Mouse (Mus musculus): Measurements from ENCODE around the gene Zfp821. TPM values are rescaled to one million over a fixed set of nuclear protein-coding genes. Genes with fewer than 3 reads are reported as not detected.
A peak's percentile ranks its signal among the peaks of the same experiment; 100 is the strongest.

Gene Zfp821
- 10 to 100 TPM; 12.0 to 14.7 TPM for total RNA-seq (2021)
- long read RNA-seq, experiment 1, transcript Zfp821-206 (8 exons, 2,033 nt), result major isoform, 5 of 21 reads
- long read RNA-seq, experiment 1, partial matches to known transcripts, result 2 of 21 reads
- long read RNA-seq, experiment 1, other reads (novel, unspliced or antisense), result 13 of 21 reads
- long read RNA-seq, experiment 2, transcript Zfp821-201 (9 exons, 2,127 nt), result major isoform, 5 of 22 reads
- long read RNA-seq, experiment 2, partial matches to known transcripts, result 2 of 22 reads
- long read RNA-seq, experiment 2, other reads (novel, unspliced or antisense), result 12 of 22 reads

DNA sequence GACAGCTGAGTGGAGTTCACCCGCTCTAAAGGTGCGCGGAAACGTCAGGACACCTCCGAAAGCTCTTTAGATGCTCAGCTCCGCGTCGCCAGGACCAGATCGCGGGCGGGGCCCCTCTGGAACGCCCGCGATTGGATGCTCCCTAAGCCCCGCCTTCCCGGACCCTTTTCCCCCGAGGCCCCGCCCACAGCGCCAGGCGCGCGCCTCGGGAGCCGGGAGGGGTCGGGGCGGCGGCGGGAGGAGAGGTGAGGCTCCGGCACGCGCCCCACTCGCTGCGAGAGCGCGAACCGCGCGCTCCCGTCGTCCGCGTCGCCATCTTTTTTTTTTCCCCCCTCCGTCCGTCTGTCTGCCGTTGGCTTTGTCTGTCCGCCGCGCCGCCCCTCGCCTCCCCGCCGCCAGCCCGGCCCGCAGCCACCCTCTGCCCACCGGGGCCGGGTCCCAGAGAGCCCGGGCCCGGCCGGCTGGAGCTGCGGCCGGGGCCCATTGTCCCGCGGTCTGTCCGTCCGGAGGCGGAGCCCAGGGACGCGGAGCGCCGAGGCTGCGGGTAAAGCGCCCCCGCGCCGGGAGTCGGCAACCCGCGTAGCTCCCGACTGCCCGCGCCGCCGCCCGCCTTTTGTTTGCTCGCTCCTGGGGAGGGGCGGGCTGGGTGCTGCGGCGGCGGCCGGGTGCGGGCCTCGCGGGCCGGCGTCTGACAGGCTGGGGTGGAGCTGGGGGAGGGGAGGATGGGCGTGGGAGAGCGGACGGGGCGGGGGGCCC lies at the start of gene Zfp821:
Gene Zfp821, plus strand, starts transcription at position 227 of the 756 bp plus-strand sequence.
- peak; percentile 95 for DNase-seq

DNA sequence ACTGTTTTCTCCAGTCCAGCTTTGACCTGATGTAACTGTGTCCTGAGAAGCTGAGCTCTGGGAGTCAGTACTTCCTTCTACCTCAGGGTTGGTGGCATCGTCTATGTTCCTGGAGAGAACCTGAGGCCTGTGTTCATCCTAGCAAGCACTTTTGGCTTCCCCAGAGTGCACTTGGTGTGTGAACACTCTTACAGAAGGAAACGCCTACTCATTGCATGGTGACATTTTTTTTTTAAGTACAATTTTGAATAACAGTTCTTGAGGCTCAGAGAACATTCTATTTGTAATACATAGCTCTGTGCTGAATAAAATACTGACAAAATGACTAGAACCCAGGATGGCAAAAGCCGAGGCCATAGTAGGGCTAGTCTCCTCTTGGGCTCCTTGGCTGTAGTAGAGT lies 48.5 kb upstream of the Zfp821 start:
- DNase-seq, result no peak

DNA sequence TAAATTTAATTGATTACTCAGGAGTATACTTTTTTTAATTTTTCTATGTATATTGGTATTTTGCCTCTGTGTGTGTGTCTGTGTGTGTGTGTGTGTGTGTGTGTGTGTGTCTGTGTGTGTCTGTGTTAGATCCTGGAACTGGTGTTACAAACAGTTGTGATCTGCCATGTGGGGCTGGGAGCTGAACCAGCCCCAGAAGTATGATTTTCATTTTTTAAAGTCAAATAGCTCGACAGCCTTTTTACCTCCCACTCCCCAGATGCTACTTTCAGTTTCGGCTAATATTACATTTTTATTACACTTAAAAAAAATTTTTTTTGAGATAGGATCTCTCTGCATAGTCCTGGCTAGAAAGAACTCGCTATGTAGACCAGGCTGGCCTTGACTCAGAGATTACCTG lies 43.0 kb upstream of the Zfp821 start:
- no peak for DNase-seq

- no peak for DNase-seq
These were observed 38.7 kb upstream of the Zfp821 start for GRCm38 (mm10) chr8:109666616-109667015.

DNA sequence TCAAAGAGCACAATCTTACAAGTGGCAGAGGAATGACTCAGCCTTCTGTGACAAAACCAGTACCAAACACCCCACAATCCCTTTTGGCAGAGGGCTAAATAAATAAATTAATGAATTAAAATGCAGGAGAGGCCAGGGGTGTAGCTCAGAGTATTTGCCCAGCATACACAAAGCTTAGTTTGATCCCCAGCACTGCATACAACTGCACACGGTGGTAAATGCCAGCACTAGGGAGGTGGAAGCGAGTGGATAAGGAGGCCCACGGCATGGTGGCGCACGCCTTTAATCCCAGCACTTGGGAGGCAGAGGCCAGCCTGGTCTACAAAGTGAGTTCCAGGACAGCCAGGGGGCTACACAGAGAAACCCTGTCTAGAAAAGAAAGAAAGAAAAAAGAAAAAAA lies 32.7 kb upstream of the Zfp821 start:
- DNase-seq, result no peak

GRCm38 (mm10) chr8:109673596-109673995 lies 31.8 kb upstream of the Zfp821 start:
- DNase-seq, result no peak

GRCm38 (mm10) chr8:109675896-109676643 lies 29.3 kb upstream of the Zfp821 start:
- DNase-seq, result no peak

DNA sequence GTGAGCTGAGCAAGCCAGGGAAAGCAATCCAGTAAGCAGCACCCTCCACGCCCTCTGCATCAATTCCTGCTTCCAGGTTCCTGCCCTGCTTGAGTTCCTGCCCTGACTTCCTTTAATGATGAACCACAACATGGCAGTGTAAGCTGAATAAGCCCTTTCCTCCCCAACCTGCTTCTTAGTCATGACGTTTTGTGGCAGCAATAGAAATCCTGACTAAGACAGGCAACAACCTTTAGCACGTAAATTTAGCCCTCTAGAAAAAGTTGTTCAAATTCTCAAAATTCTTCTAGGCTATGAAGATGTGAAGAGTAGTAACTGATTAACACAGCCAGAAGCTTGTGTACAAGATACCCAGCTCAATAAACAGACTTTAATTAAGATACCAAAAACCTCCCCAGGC lies 23.8 kb upstream of the Zfp821 start:
- no peak for DNase-seq

GRCm38 (mm10) chr8:109682120-109682519 lies 23.2 kb upstream of the Zfp821 start:
- DNase-seq, result no peak

GRCm38 (mm10) chr8:109687248-109687647 lies 18.1 kb upstream of the Zfp821 start:
- DNase-seq, result no peak

GRCm38 (mm10) chr8:109691769-109692168 lies 13.6 kb upstream of the Zfp821 start:
- no peak for DNase-seq

- DNase-seq, result peak; percentile 71
These were observed 12.8 kb upstream of the Zfp821 start for GRCm38 (mm10) chr8:109692443-109693145.

- peak; percentile 99 for DNase-seq
These were observed 12.0 kb upstream of the Zfp821 start, which contains the start of gene Ist1 for GRCm38 (mm10) chr8:109693146-109693900. TSS of gene Ist1 (minus strand) at chr8:109693260.

DNA sequence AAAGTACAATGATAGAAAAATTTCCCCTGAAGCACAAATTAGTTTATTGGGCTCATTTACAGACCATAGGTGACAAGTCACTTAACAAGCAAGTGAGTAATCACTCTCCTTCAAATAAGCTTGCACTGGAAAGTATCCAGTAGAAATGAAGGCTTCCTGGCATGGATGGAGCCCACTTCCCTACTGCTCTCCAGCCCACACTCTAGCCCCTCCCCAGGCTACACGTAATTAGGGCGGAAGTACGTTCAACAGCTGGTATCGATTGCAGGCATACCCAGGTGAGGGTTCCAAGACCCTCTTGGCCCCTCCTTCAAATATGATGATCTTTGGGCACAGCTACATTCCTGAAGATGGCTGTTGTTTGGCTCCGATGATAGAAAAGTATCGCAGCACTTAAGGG lies 11.2 kb upstream of the Zfp821 start:
- no peak for DNase-seq

DNA sequence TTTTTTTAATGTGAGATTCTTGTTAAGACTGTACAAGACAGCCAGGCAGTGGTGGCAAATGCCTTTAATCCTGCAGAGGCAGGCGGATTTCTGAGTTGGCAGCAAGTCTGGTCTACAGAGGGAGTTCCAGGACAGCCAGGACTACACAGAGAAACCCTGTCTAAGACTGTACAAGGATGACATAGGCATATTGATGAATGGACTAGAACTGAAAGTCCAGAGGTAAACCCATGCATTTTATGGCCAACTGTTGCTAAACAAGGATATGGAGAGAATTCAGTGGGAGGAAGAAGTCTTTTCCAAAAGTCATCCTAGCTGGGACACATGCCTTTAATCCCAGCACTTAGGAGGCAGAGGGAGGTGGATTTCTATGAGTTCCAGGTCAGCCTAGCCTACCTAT lies 7.6 kb upstream of the Zfp821 start:
- DNase-seq, result no peak

DNA sequence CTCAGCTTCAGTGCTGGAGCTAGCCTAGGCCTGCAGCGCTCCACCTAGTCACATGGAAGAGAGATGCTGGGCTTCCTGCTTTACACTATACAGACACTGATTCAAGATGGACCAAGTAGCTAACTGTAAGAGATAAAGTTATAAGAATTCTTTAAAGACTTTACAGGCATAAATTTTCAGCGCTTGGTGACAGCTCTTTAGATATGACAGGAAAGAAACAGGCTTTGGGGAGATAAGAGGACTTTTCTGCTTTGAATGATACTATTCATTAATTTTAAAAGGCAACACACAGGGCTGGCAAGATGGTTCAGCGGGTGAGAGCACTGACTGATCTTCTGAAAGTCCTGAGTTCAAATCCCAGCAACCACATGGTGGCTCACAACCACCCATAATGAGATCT lies 6.9 kb upstream of the Zfp821 start:
- DNase-seq, result no peak

DNA sequence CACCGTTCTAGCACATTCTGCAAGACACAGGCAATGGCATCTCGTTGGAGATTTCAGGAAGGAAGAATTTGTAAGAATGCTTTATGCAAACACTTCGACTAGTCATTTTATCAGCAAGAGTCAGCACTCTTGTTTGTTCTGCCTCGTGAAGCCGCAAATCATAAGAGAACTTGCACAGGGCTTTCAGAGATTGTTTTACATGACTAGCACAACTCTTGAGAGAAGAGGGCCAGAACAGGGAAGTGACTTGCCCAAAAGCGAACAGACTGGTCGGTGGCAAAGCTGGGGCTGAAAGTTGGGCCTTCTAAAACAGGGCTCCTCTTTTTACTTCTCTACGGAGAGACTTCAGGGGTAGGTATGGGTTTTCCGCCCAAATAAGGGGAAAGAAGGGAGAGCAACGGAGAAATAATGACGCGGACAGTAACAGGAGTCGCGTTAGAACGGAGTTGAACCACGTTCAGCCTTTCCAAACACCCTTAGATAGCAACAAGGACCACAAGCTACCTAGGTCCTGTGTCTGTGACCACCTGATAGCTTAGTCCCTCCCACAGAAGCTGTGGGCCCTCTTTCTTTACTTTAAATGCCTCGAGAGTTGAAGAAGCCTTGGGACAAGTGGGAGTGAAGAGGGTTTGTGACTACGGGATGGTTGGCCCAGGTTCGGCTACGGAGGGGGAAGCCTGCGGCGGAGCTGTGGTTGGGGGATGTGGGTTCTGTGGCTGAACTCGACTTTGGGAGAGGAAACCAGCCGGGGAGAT lies 604 bp upstream of the Zfp821 start:
- DNase-seq, result no peak

GRCm38 (mm10) chr8:109706076-109706873 lies 929 bp downstream of the Zfp821 start:
- DNase-seq, result no peak

GRCm38 (mm10) chr8:109706874-109707237 lies 1.5 kb downstream of the Zfp821 start:
- DNase-seq, result peak; percentile 85

- DNase-seq, result no peak
These were observed 2.6 kb downstream of the Zfp821 start for GRCm38 (mm10) chr8:109707921-109708320.

Measured in adrenal gland, postnatal 10 days (tissue).